Mouse (Mus musculus) NIH3T3 (cell line): ENCODE measurements around the gene Astn2.

ENCODE experiments used
- DNase-seq: peaks from one replicate; pipeline ENCODE4 v3.0.0-alpha.2; 2012; ENCODE audit warnings: low read depth

The Astn2 gene

GRCm38 (mm10) chr4:65532071-65532736, 872.2 kb downstream of the Astn2 start:
- DNase-seq = no peak

- DNase-seq = peak; percentile 52
These were observed 872.8 kb downstream of the Astn2 start for GRCm38 (mm10) chr4:65531621-65532020.

- DNase-seq = peak; percentile 40
These were observed 873.5 kb downstream of the Astn2 start for GRCm38 (mm10) chr4:65530901-65531300.

- DNase-seq = peak; percentile 50
These were observed 896.3 kb downstream of the Astn2 start for GRCm38 (mm10) chr4:65508101-65508500.

GRCm38 (mm10) chr4:65506870-65507269, 897.5 kb downstream of the Astn2 start:
- DNase-seq = no peak

- peak; percentile 99 for DNase-seq
These were observed 908.0 kb downstream of the Astn2 start for GRCm38 (mm10) chr4:65496463-65496834.

- DNase-seq = no peak
These were observed 908.5 kb downstream of the Astn2 start for GRCm38 (mm10) chr4:65495705-65496462.

- no peak for DNase-seq
These were observed 912.9 kb downstream of the Astn2 start for GRCm38 (mm10) chr4:65491541-65491940.

- DNase-seq = no peak
These were observed 914.7 kb downstream of the Astn2 start for GRCm38 (mm10) chr4:65489711-65490110.

GRCm38 (mm10) chr4:65481632-65482031, 922.8 kb downstream of the Astn2 start:
- peak; percentile 81 for DNase-seq

- peak; percentile 98 for DNase-seq
These were observed 927.3 kb downstream of the Astn2 start for GRCm38 (mm10) chr4:65477106-65477505.

- peak; percentile 75 for DNase-seq
These were observed 928.4 kb downstream of the Astn2 start for GRCm38 (mm10) chr4:65475925-65476560.

GRCm38 (mm10) chr4:65473141-65473540, 931.3 kb downstream of the Astn2 start:
- peak; percentile 42 for DNase-seq

GRCm38 (mm10) chr4:65449171-65449570, 955.2 kb downstream of the Astn2 start:
- no peak for DNase-seq

- DNase-seq = no peak
These were observed 962.7 kb downstream of the Astn2 start for GRCm38 (mm10) chr4:65441746-65442145.

GRCm38 (mm10) chr4:65430804-65431203, 973.6 kb downstream of the Astn2 start:
- DNase-seq = no peak

- no peak for DNase-seq
These were observed 976.9 kb downstream of the Astn2 start for GRCm38 (mm10) chr4:65427480-65427879.

- peak; percentile 56 for DNase-seq
These were observed 978.0 kb downstream of the Astn2 start for GRCm38 (mm10) chr4:65426437-65426836.

GRCm38 (mm10) chr4:65423068-65423625, 981.3 kb downstream of the Astn2 start:
- DNase-seq = no peak

GRCm38 (mm10) chr4:65421272-65421671, 983.1 kb downstream of the Astn2 start:
- DNase-seq = no peak

- DNase-seq = peak; percentile 96
These were observed 983.9 kb downstream of the Astn2 start for GRCm38 (mm10) chr4:65420511-65420931.

GRCm38 (mm10) chr4:65415507-65415906, 988.9 kb downstream of the Astn2 start:
- DNase-seq = no peak
